ENCODE assay signal across 9 mouse cellular contexts in genomic region chr14:79003576-79003975, GRCm38 (mm10).
DNase-seq lines count a peak whose midpoint lies in the region; ATAC-seq and TF ChIP-seq lines count a peak whose summit lies in the region.
"Had no signal": no experiment of that assay in that cellular context is flagged by ENCODE, and none has a peak within 500 bp of the region (broad histone marks: within the 10 kb centered on the region; RNA-seq: fewer than 3 reads in every experiment).

No protein-coding gene starts in this region.

- TF ChIP-seq CTCF in liver, embryonic 14.5 days (IDR thresholded peaks at IDR 0.05; ENCODE audit: low read depth), result peak; percentile 40; the same call in 1 of the 2 replicates

- no peak overlapping the region for H3K9ac ChIP-seq in liver, embryonic 14.5 days (replicated peaks)
- H3K9ac ChIP-seq: embryonic facial prominence, embryonic 12.5 days had no signal

- ATAC-seq in liver, embryonic 14.5 days (ENCODE audit: insufficient read depth), result no peak

- H3K27me3 ChIP-seq in liver, embryonic 14.5 days (ENCODE audit: control insufficient read depth, insufficient read depth, low read length), result no peaks in the 10 kb centered on the region
- H3K27me3 ChIP-seq: embryonic facial prominence, embryonic 12.5 days had no signal

- H3K36me3 ChIP-seq in liver, embryonic 14.5 days (replicated peaks; ENCODE audit: control insufficient read depth, insufficient read depth, low read depth), result no peaks in the 10 kb centered on the region
- H3K36me3 ChIP-seq: embryonic facial prominence, embryonic 12.5 days had no signal

- WGBS in liver, embryonic 14.5 days (ENCODE audit: insufficient replicate concordance), result 59% methylated on average over 1 of the region's 1 CpGs

- no peak overlapping the region for H3K4me3 ChIP-seq in liver, embryonic 14.5 days (ENCODE audit: insufficient read depth in 1 of 2, low read depth in 2 of 2, low read length in 2 of 2)
- H3K4me3 ChIP-seq: embryonic facial prominence, embryonic 12.5 days had no signal

- H3K4me1 ChIP-seq in liver, embryonic 14.5 days (replicated peaks; ENCODE audit: control insufficient read depth in 2 of 2, insufficient read depth in 2 of 2, low read length in 1 of 2), result no peaks in the 10 kb centered on the region
- H3K4me1 ChIP-seq: embryonic facial prominence, embryonic 12.5 days had no signal

- intact Hi-C loops in left cerebral cortex, postnatal 14 days (cut with DNase I), result no loop called here

- H3K27ac ChIP-seq in liver, embryonic 14.5 days, result no peak overlapping the region
- H3K27ac ChIP-seq: embryonic facial prominence, embryonic 12.5 days had no signal

- TF ChIP-seq EP300 in liver, embryonic 14.5 days (IDR thresholded peaks at IDR 0.05; ENCODE audit: low read depth), result no peak

- no peaks in the 10 kb centered on the region for H3K9me3 ChIP-seq in liver, embryonic 14.5 days (ENCODE audit: control insufficient read depth, low read length)
- H3K9me3 ChIP-seq: embryonic facial prominence, embryonic 12.5 days had no signal

- no peak overlapping the region for H3K4me2 ChIP-seq in liver, embryonic 14.5 days (ENCODE audit: low read depth)
- H3K4me2 ChIP-seq: embryonic facial prominence, embryonic 12.5 days had no signal

- peak; percentile 60 for DNase-seq in adrenal gland, postnatal 10 days
- no peak for DNase-seq in adrenal gland, adult 8-10 months
- peak; percentile 10 to 64 for DNase-seq in kidney, postnatal 36 days
- no peak for DNase-seq in kidney, adult 11 months
- DNase-seq in Muller cell, postnatal 12 days (ENCODE audit: inconsistent ontology term), result peak; percentile 19
- no peak for DNase-seq in liver, embryonic 14.5 days (ENCODE audit: low read depth in 3 of 3, low spot score in 3 of 3)
- DNase-seq in c-Kit-positive CD71-positive TER-119-positive erythroid progenitor cells, embryonic 14.5 days (ENCODE audit: low spot score), result no peak
- no peak for DNase-seq in left cerebral cortex, postnatal 14 days (ENCODE audit: low spot score in 2 of 2)

Comparison
In these comparisons a context has a peak if more than half of its experiments do, and no peak if none do; other contexts are left out.
1. DNase-seq: peak in adrenal gland, postnatal 10 days (single experiment), kidney, postnatal 36 days (2 of 2) and Muller cell, postnatal 12 days (single experiment); none in adrenal gland, adult 8-10 months (single experiment), kidney, adult 11 months (single experiment), liver, embryonic 14.5 days (0 of 3), c-Kit-positive CD71-positive TER-119-positive erythroid progenitor cells, embryonic 14.5 days (single experiment) and left cerebral cortex, postnatal 14 days (0 of 2).